In the genomic region with DNA sequence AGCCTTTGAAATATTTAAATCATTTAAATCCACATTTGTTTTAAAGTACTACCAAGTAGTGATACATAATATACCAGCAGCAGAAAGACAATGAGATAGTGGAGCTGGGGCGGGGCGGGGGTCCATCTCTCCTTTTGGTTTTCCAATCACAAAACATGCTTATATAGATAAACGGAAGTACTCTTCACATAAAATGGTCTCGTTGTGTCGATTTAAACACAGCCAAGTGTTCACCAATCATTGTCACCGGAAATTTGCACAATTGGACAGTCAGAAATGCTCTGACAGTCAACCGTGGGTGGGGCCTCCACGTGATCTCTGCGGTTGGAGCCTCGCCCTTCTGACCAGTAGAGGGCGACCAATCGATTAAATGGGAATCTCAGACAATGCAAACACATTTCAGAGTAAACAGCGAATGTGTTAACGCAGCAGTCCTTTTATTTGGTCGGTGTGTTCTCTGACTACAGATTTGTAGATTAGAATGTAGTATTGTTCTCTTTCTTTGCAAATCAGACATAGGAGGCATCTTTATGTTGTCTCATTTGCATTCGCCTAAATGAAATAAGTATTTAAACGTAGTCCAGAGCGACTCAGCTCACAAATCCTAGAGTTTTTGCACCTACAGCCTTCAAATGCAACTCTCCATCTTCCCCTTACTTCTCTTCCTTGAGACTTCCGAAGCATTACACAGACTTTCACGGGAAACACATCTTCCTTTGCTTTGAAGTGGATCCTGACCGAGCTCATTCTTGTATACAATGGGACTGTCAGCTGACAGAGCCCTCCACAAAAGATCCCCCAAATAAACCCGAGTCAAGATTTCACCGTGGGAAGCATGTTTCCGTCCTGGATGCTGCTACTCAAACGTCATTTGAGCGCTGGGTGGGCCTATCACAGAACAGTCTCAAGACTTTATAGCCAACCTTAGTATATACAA, we compare ENCODE assay signal across 8 mouse cellular contexts. TPM values are rescaled to one million over a fixed set of nuclear protein-coding genes. Genes with fewer than 3 reads are reported as not detected.
DNase-seq lines count a peak whose midpoint lies in the region; ATAC-seq and TF ChIP-seq lines count a peak whose summit lies in the region.

No protein-coding gene starts in this region.

- H3K4me1 ChIP-seq in embryonic facial prominence, embryonic 13.5 days, result peaks cover 46% of the 10 kb centered on the region
- no peaks in the 10 kb centered on the region for H3K4me1 ChIP-seq in kidney, adult 2 months (ENCODE audit: control insufficient read depth, insufficient read depth, low read length)
- H3K4me1 ChIP-seq in limb, embryonic 12.5 days (replicated peaks), result peaks cover 45% of the 10 kb centered on the region
- H3K4me1 ChIP-seq in midbrain, embryonic 15.5 days, result peaks cover 31% of the 10 kb centered on the region
- peaks cover 2% of the 10 kb centered on the region; the same call in 1 of the 2 replicates for H3K4me1 ChIP-seq in spleen, adult 2 months (ENCODE audit: control insufficient read depth, insufficient read depth, insufficient read length)

- no peak for TF ChIP-seq POLR2A in kidney, adult 2 months (IDR thresholded peaks at IDR 0.05; ENCODE audit: low read depth, low read length)
- TF ChIP-seq POLR2A in spleen, adult 2 months (IDR thresholded peaks at IDR 0.05; ENCODE audit: low read depth, low read length), result no peak

- no peaks in the 10 kb centered on the region for H3K36me3 ChIP-seq in embryonic facial prominence, embryonic 13.5 days
- H3K36me3 ChIP-seq in kidney, adult 2 months (ENCODE audit: control insufficient read depth, insufficient read depth, low read length), result no peaks in the 10 kb centered on the region
- H3K36me3 ChIP-seq in limb, embryonic 12.5 days, result no peaks in the 10 kb centered on the region
- H3K36me3 ChIP-seq in midbrain, embryonic 15.5 days (replicated peaks), result no peaks in the 10 kb centered on the region
- no peaks in the 10 kb centered on the region for H3K36me3 ChIP-seq in spleen, adult 2 months (ENCODE audit: control insufficient read depth, insufficient read depth, low read length)

- H3K4me3 ChIP-seq in embryonic facial prominence, embryonic 13.5 days, result peak overlapping the region; percentile 42
- peak overlapping the region; percentile 46 for H3K4me3 ChIP-seq in kidney, adult 2 months (ENCODE audit: insufficient read depth, low read depth, low read length)
- H3K4me3 ChIP-seq in limb, embryonic 12.5 days (replicated peaks), result peak overlapping the region; percentile 41
- H3K4me3 ChIP-seq in midbrain, embryonic 15.5 days, result peak overlapping the region; percentile 43
- peak overlapping the region; percentile 59; the same call in 1 of the 2 replicates for H3K4me3 ChIP-seq in spleen, adult 2 months (ENCODE audit: extremely low read depth, insufficient read depth, insufficient read length)

- H3K9me3 ChIP-seq in embryonic facial prominence, embryonic 13.5 days, result no peaks in the 10 kb centered on the region
- H3K9me3 ChIP-seq in limb, embryonic 12.5 days, result no peaks in the 10 kb centered on the region
- no peaks in the 10 kb centered on the region for H3K9me3 ChIP-seq in midbrain, embryonic 15.5 days

- peak overlapping the region; percentile 44; the same call in 1 of the 2 replicates for H3K9ac ChIP-seq in embryonic facial prominence, embryonic 13.5 days
- H3K9ac ChIP-seq in limb, embryonic 12.5 days (replicated peaks), result peak overlapping the region; percentile 38; the same call in 1 of the 2 replicates
- H3K9ac ChIP-seq in midbrain, embryonic 15.5 days, result peak overlapping the region; percentile 63

- H3K27me3 ChIP-seq in embryonic facial prominence, embryonic 13.5 days, result no peaks in the 10 kb centered on the region
- no peaks in the 10 kb centered on the region for H3K27me3 ChIP-seq in kidney, adult 2 months (replicated peaks; ENCODE audit: control insufficient read depth, insufficient read depth, low read length)
- H3K27me3 ChIP-seq in limb, embryonic 12.5 days, result no peaks in the 10 kb centered on the region
- H3K27me3 ChIP-seq in midbrain, embryonic 15.5 days (replicated peaks), result no peaks in the 10 kb centered on the region
- no peaks in the 10 kb centered on the region for H3K27me3 ChIP-seq in spleen, adult 2 months (ENCODE audit: control insufficient read depth, insufficient read depth, low read length)

- H3K27ac ChIP-seq in embryonic facial prominence, embryonic 13.5 days, result peak overlapping the region; percentile 80
- no peak overlapping the region; the same call in 1 of the 2 replicates for H3K27ac ChIP-seq in kidney, adult 2 months (ENCODE audit: insufficient read depth, low read depth, low read length)
- peak overlapping the region; percentile 72 for H3K27ac ChIP-seq in limb, embryonic 12.5 days
- H3K27ac ChIP-seq in midbrain, embryonic 15.5 days, result peak overlapping the region; percentile 97
- H3K27ac ChIP-seq in spleen, adult 2 months (ENCODE audit: insufficient read depth, low read length), result peak overlapping the region; percentile 71

- DNase-seq in 3134 (ENCODE audit: extremely low read depth, insufficient read length, low spot score), result peak; percentile 58
- DNase-seq in adrenal gland, postnatal 36 days, result peak; percentile 92
- peak; percentile 93 for DNase-seq in heart, adult 18-20 months
- DNase-seq in kidney, adult 2 months, result peak; percentile 91
- peak; percentile 89 to 91 for DNase-seq in spleen, adult 2 months (ENCODE audit: low read depth in 1 of 2, low spot score in 2 of 2)

- TF ChIP-seq CTCF in kidney, adult 2 months (conservative IDR thresholded peaks at IDR 0.05; ENCODE audit: insufficient read depth, insufficient read length, low read depth, low read length), result peak; percentile 73
- peak; percentile 45; the same call in 1 of the 2 replicates for TF ChIP-seq CTCF in spleen, adult 2 months (IDR thresholded peaks at IDR 0.05; ENCODE audit: extremely low read depth, insufficient read depth, insufficient read length, insufficient replicate concordance)

- peak overlapping the region; percentile 63 for H3K4me2 ChIP-seq in embryonic facial prominence, embryonic 13.5 days
- peak overlapping the region; percentile 80 for H3K4me2 ChIP-seq in limb, embryonic 12.5 days
- H3K4me2 ChIP-seq in midbrain, embryonic 15.5 days, result peak overlapping the region; percentile 72

- ATAC-seq in embryonic facial prominence, embryonic 13.5 days (ENCODE audit: insufficient number of reproducible peaks, insufficient read depth, low FRiP score, low TSS enrichment, low read depth), result peak; percentile 52
- peak; percentile 13 for ATAC-seq in limb, embryonic 12.5 days (ENCODE audit: insufficient number of reproducible peaks, insufficient read depth, low FRiP score, low TSS enrichment, low read depth)
- peak; percentile 89 for ATAC-seq in midbrain, embryonic 15.5 days (replicated peaks)

- 14% methylated on average over 26 of the region's 26 CpGs for WGBS in embryonic facial prominence, embryonic 13.5 days
- WGBS in kidney, adult 2 months, result 21% methylated on average over 26 of the region's 26 CpGs
- 19% methylated on average over 26 of the region's 26 CpGs for WGBS in limb, embryonic 12.5 days
- WGBS in midbrain, embryonic 15.5 days, result 5% methylated on average over 26 of the region's 26 CpGs
- 21% methylated on average over 26 of the region's 26 CpGs for WGBS in spleen, adult 2 months

RNA-seq across cellular contexts. Expression of gene Ccn6, which starts 8.3 kb away (rescaled TPM):
- under 1 TPM; 0.26 to 0.70 TPM for total RNA-seq in adrenal gland, postnatal 36 days (2021)
- 0.51 and 0.58 TPM in 2 replicates for polyA plus RNA-seq in embryonic facial prominence, embryonic 13.5 days (2015; fragmentation: Nextera tagmentation; extraction: Ambion mirVana)
- not detected for total RNA-seq in heart, adult 18-20 months (2021)
- 0.05 and 0.16 TPM in 2 replicates for polyA plus RNA-seq in kidney, adult 2 months (2012; rRNA removed)
- 0.31 and 0.42 TPM in 2 replicates for polyA plus RNA-seq in limb, embryonic 12.5 days (2016; fragmentation: Nextera tagmentation; extraction: Ambion mirVana)
- polyA plus RNA-seq in midbrain, embryonic 15.5 days (2015; fragmentation: Nextera tagmentation; extraction: Ambion mirVana), result 0.31 and 0.36 TPM in 2 replicates
- 0.05 TPM in 1 of 2 replicates, not detected in the other for polyA plus RNA-seq in spleen, adult 2 months (2012; rRNA removed)

RNA-seq across cellular contexts. Expression of gene Tube1, which starts 38.1 kb away (rescaled TPM):
- total RNA-seq in adrenal gland, postnatal 36 days (2021), result 1 to 10 TPM in 1 of 2 experiments, under 1 TPM in 1; 0.89 to 1.6 TPM
- polyA plus RNA-seq in embryonic facial prominence, embryonic 13.5 days (2015; fragmentation: Nextera tagmentation; extraction: Ambion mirVana), result 19.3 and 19.6 TPM in 2 replicates
- under 1 TPM; 0.60 to 0.77 TPM for total RNA-seq in heart, adult 18-20 months (2021)
- polyA plus RNA-seq in kidney, adult 2 months (2012; rRNA removed), result 1.3 TPM in 2 replicates
- polyA plus RNA-seq in limb, embryonic 12.5 days (2016; fragmentation: Nextera tagmentation; extraction: Ambion mirVana), result 20.3 and 22.8 TPM in 2 replicates
- polyA plus RNA-seq in midbrain, embryonic 15.5 days (2015; fragmentation: Nextera tagmentation; extraction: Ambion mirVana), result 9.2 TPM in 2 replicates
- 1.5 and 3.4 TPM in 2 replicates for polyA plus RNA-seq in spleen, adult 2 months (2012; rRNA removed)

RNA-seq across cellular contexts. Expression of gene Fam229b, which starts 38.2 kb away (rescaled TPM):
- 1 to 10 TPM; 3.0 to 3.5 TPM for total RNA-seq in adrenal gland, postnatal 36 days (2021)
- 15.1 and 18.7 TPM in 2 replicates for polyA plus RNA-seq in embryonic facial prominence, embryonic 13.5 days (2015; fragmentation: Nextera tagmentation; extraction: Ambion mirVana)
- total RNA-seq in heart, adult 18-20 months (2021), result 1 to 10 TPM; 6.3 to 6.7 TPM
- polyA plus RNA-seq in kidney, adult 2 months (2012; rRNA removed), result 5.4 and 7.2 TPM in 2 replicates
- 14.9 and 15.1 TPM in 2 replicates for polyA plus RNA-seq in limb, embryonic 12.5 days (2016; fragmentation: Nextera tagmentation; extraction: Ambion mirVana)
- 31.4 and 34.3 TPM in 2 replicates for polyA plus RNA-seq in midbrain, embryonic 15.5 days (2015; fragmentation: Nextera tagmentation; extraction: Ambion mirVana)
- 0.33 and 0.36 TPM in 2 replicates for polyA plus RNA-seq in spleen, adult 2 months (2012; rRNA removed)

Comparison
In these comparisons a context has a peak if more than half of its experiments do, and no peak if none do; other contexts are left out.
1. ATAC-seq: peak in every context shown above with its lines; median percentile 89 in midbrain, embryonic 15.5 days; 52 in embryonic facial prominence, embryonic 13.5 days; 13 in limb, embryonic 12.5 days.